Mouse (Mus musculus): ENCODE results near the gene Tns1.

DNA sequence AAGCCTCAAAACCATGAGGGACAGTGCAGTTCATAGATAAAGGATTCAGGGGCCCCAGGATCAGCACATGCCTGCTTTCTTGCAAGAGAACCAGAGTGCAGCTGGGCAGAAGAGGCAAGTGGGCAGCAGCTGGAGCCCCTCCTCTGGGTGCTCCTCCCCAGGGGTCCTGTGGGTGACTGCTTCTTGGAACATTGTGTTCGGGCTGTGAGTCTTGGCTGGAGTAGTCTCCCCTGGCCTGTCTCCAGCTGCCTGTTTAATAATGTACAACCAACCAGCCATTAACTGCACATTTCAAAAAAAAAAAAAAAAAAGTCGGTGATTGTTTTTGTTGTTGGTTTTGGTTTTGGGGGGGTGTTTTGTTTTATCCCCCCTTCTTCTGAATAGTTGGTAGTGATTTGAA, 76.9 kb downstream of the Tns1 start:
- TF ChIP-seq POLR2A (IDR thresholded peaks at IDR 0.05; ENCODE audit: borderline replicate concordance, extremely low read depth, low read depth, low read length) (no peak), CTCF (IDR thresholded peaks at IDR 0.05; ENCODE audit: insufficient read depth, low read length) (no peak)

All from lung, adult 2 months (tissue).